Mouse (Mus musculus): Measurements from ENCODE around the gene Ndufb6. TPM values are rescaled to one million over a fixed set of nuclear protein-coding genes. Genes with fewer than 3 reads are reported as not detected.

The Ndufb6 gene
- polyA plus RNA-seq, 1 experiment from 2014 or later: 222 TPM

GRCm38 (mm10) chr4:40244035-40244434, 35.2 kb downstream of the Ndufb6 start:
- ATAC-seq (no peak), DNase-seq (ENCODE audit: low spot score) (no peak)
- Histone ChIP-seq H3K27ac (ENCODE audit: low read length) (no peak overlapping the region), H3K36me3 (ENCODE audit: insufficient read depth, low read length) (no peaks in the 10 kb centered on the region), H3K4me1 (ENCODE audit: insufficient read depth, low read depth, low read length) (no peaks in the 10 kb centered on the region), H3K9ac (replicated peaks; ENCODE audit: low read depth) (no peak overlapping the region), H3K4me3 (ENCODE audit: low read depth, low read length) (no peak overlapping the region), H3K4me2 (replicated peaks; ENCODE audit: low read depth, low read length) (no peak overlapping the region), H3K27me3 (replicated peaks; ENCODE audit: insufficient read depth, low read length) (no peaks in the 10 kb centered on the region), H3K9me3 (ENCODE audit: low read length) (no peaks in the 10 kb centered on the region)
- TF ChIP-seq EP300 (IDR thresholded peaks at IDR 0.05) (no peak), CTCF (IDR thresholded peaks at IDR 0.05) (no peak)
- WGBS: 74% methylated on average over 8 of the region's 8 CpGs

- DNase-seq (ENCODE audit: low spot score): no peak
- no peaks in the 10 kb centered on the region for H3K4me1 ChIP-seq (ENCODE audit: insufficient read depth, low read depth, low read length)
- no peaks in the 10 kb centered on the region for H3K9me3 ChIP-seq (ENCODE audit: low read length)
- no peak overlapping the region for H3K27ac ChIP-seq (ENCODE audit: low read length)
- TF ChIP-seq EP300 (IDR thresholded peaks at IDR 0.05): no peak
- TF ChIP-seq CTCF (IDR thresholded peaks at IDR 0.05): no peak
- 95% methylated on average over 4 of the region's 4 CpGs for WGBS
- no peak overlapping the region for H3K4me3 ChIP-seq (ENCODE audit: low read depth, low read length)
- no peak overlapping the region for H3K9ac ChIP-seq (replicated peaks; ENCODE audit: low read depth)
- H3K27me3 ChIP-seq (replicated peaks; ENCODE audit: insufficient read depth, low read length): no peaks in the 10 kb centered on the region
- no peak for ATAC-seq
- no peaks in the 10 kb centered on the region for H3K36me3 ChIP-seq (ENCODE audit: insufficient read depth, low read length)
- H3K4me2 ChIP-seq (replicated peaks; ENCODE audit: low read depth, low read length): no peak overlapping the region
These were observed 36.2 kb downstream of the Ndufb6 start for GRCm38 (mm10) chr4:40243006-40243405.

GRCm38 (mm10) chr4:40241928-40242327, 37.3 kb downstream of the Ndufb6 start:
- DNase-seq (ENCODE audit: low spot score) (peak; percentile 23), ATAC-seq (no peak)
- Histone ChIP-seq H3K36me3 (ENCODE audit: insufficient read depth, low read length) (no peaks in the 10 kb centered on the region), H3K27ac (ENCODE audit: low read length) (no peak overlapping the region), H3K9me3 (ENCODE audit: low read length) (no peaks in the 10 kb centered on the region), H3K4me2 (replicated peaks; ENCODE audit: low read depth, low read length) (no peak overlapping the region), H3K4me3 (ENCODE audit: low read depth, low read length) (no peak overlapping the region), H3K9ac (replicated peaks; ENCODE audit: low read depth) (no peak overlapping the region), H3K4me1 (ENCODE audit: insufficient read depth, low read depth, low read length) (no peaks in the 10 kb centered on the region), H3K27me3 (replicated peaks; ENCODE audit: insufficient read depth, low read length) (no peaks in the 10 kb centered on the region)
- TF ChIP-seq CTCF (IDR thresholded peaks at IDR 0.05): no peak
- TF ChIP-seq EP300 (IDR thresholded peaks at IDR 0.05): no peak
- 42% methylated on average over 6 of the region's 6 CpGs for WGBS

- peak overlapping the region; percentile 76 for H3K4me3 ChIP-seq (ENCODE audit: low read depth, low read length)
- peak overlapping the region; percentile 89; the same call in 1 of the 2 replicates for H3K27ac ChIP-seq (ENCODE audit: low read length)
- H3K9ac ChIP-seq (replicated peaks; ENCODE audit: low read depth): 0 out of 2 replicates have a peak overlapping the region, but pooled peaks have one; percentile 59
- TF ChIP-seq EP300 (IDR thresholded peaks at IDR 0.05): no peak
- no peak for TF ChIP-seq CTCF (IDR thresholded peaks at IDR 0.05)
- DNase-seq (ENCODE audit: low spot score): no peak
- no peaks in the 10 kb centered on the region for H3K4me1 ChIP-seq (ENCODE audit: insufficient read depth, low read depth, low read length)
- H3K4me2 ChIP-seq (replicated peaks; ENCODE audit: low read depth, low read length): peak overlapping the region; percentile 62
- H3K27me3 ChIP-seq (replicated peaks; ENCODE audit: insufficient read depth, low read length): no peaks in the 10 kb centered on the region
- WGBS: 40% methylated on average over 5 of the region's 5 CpGs
- no peaks in the 10 kb centered on the region for H3K9me3 ChIP-seq (ENCODE audit: low read length)
- H3K36me3 ChIP-seq (ENCODE audit: insufficient read depth, low read length): no peaks in the 10 kb centered on the region; the same call in 1 of the 2 replicates
- no peak for ATAC-seq
These were observed 38.9 kb downstream of the Ndufb6 start for GRCm38 (mm10) chr4:40240272-40240744.

- H3K4me3 ChIP-seq (ENCODE audit: low read depth, low read length): peak within 1 kb of the TSS; percentile 76
- peak within 1 kb of the TSS; percentile 59 for H3K9ac ChIP-seq (replicated peaks; ENCODE audit: low read depth)
- DNase-seq (ENCODE audit: low spot score) (peak; percentile 80), ATAC-seq (peak; percentile 91)
- no peaks in the 10 kb centered on the region; the same call in 1 of the 2 replicates for H3K36me3 ChIP-seq (ENCODE audit: insufficient read depth, low read length)
- peak within 1 kb of the TSS; percentile 62 for H3K4me2 ChIP-seq (replicated peaks; ENCODE audit: low read depth, low read length)
- TF ChIP-seq EP300 (IDR thresholded peaks at IDR 0.05) (no peak), CTCF (IDR thresholded peaks at IDR 0.05) (peak; percentile 2; the same call in 1 of the 2 replicates)
- no peaks in the 10 kb centered on the region for H3K9me3 ChIP-seq (ENCODE audit: low read length)
- no peaks in the 10 kb centered on the region for H3K4me1 ChIP-seq (ENCODE audit: insufficient read depth, low read depth, low read length)
- WGBS: 3% methylated on average over 35 of the region's 35 CpGs
- no peaks in the 10 kb centered on the region for H3K27me3 ChIP-seq (replicated peaks; ENCODE audit: insufficient read depth, low read length)
- peak within 1 kb of the TSS; percentile 89 for H3K27ac ChIP-seq (ENCODE audit: low read length)
These were observed 39.6 kb downstream of the Ndufb6 start, which contains the start of gene Ddx58 for GRCm38 (mm10) chr4:40239409-40240271. TSS of gene Ddx58 (minus strand) at chr4:40239828.

Data from lung, postnatal 0 days (tissue).